Mouse (Mus musculus): ENCODE data around the gene Mfsd4b3. TPM values are rescaled to one million over a fixed set of nuclear protein-coding genes. Genes with fewer than 3 reads are reported as not detected.
"Not testable (repeated sequence)": the region's sequence is repeated elsewhere in the genome, so short reads cannot be mapped to it uniquely, and the experiment has no call there.

Gene Mfsd4b3
- total RNA-seq (2021): 7.6 and 8.1 TPM in 2 replicates
- long read RNA-seq, transcript Mfsd4b3-201 (4 exons, 1,787 nt): major isoform, 13 of 22 reads
- long read RNA-seq, partial matches to known transcripts: 1 of 22 reads
- long read RNA-seq, other reads (novel, unspliced or antisense): 8 of 22 reads

DNA sequence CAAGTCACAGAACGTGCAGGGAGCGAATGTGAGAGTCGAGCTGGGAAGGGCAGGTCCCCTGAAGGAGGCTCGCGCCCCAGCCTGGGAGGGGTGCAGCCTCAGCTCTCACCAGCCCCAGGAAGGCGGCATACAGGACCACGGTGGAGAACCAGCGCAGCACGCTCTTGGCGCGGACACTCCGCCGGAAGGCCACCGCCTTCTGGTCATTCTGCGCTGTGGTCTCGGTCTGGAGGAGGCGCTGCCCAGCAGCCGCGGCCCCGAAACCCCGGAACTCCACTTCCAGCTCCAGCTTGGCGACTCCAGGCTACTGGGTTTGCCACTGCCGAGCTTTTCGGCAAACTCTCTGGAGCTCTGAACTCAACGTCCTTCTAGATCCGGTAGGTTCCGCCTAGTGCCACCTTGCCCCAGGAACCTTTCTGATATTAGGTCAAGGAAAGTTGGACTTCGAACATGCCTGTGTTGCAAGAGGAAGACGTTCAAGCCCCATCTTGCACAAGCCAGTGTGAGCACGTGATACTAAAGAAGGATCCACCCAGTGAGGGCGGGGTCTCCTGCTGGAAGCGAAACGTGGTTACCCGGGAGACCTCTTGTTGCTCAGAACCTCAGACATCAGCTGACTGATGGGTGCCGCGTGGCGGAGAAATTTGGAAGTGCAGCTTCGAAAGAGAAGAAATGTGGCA, at the start of gene Mfsd4b3:
Gene Mfsd4b3 (minus strand): TSS at position 393 of the 680 bp plus-strand sequence.
- DNase-seq: peak; percentile 89

DNA sequence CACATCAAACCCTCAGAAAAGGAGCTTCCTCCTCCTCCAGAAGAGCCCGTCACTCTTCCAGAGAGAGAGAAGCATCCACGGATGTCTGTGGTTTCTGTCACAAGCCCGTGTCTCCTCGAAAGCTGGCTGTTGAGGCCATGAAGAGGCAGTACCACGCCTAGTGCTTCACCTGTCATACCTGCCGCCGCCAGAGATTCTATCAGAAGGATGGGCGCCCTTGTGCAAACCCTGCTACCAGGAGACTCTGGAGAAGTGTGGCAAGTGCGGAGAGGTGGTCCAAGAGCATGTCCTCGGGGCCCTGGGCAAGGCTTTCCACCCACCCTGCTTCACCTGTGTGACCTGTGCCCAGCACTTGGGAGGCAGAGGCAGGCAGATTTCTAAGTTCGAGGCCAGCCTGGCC, 49.6 kb upstream of the Mfsd4b3 start:
- no peak for DNase-seq

DNA sequence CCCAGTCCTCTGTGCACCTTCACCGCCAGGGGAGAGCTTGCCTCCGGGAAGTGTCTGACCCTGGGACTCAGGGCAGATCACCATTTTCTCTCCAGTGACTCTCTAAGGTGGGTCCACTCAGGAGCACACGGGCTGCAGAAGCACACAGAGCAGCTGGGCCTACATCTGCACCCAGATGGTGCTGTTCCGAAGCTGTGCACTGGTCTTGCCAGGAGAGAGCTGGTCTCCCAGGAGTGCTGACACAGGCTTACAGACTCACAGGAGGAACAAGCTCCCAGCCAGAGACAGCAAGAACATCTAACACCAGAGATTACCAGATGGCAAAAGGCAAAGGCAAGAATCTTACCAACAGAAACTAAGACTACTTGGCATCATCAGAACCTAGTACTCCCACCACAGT, 48.9 kb upstream of the Mfsd4b3 start:
- not testable (repeated sequence) for DNase-seq

DNA sequence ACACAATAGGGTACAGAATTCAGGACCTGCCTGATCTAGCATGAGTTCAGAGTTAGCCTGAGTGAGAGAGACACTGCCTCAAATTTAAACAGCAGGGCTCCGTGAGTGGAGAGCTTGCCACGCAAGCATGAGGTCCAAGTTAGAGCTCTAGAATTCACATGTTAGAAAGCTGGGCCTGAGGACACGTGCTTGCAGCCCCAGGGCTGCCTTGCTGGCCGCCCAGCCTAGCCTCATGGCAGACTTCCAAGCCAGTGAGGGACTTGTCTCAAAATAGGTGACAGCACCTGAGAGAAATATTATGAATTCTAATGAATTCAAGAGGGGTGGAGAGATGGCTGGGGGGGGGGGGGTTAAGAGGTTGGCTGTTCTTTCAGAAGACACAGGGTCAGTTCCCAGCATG, 48.0 kb upstream of the Mfsd4b3 start:
- DNase-seq: no peak

DNA sequence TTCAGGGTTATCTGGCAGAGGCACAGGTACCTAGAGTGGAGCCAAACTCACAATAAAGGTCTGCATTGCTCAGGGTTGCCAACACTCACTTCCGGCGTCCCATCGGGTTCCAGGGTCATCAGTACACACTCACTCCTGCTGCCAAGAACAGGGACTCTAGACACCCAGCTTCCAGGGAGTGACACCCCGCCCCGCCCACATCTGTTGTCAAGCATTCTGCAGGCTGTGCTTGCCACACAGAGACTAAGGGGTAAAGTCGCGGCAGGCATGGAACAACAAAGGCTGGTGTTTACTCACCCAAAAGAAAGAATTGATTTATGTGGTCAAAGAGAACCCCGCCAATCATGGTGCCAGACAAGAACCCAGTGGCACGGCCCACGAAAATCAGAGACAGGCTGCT, 47.0 kb upstream of the Mfsd4b3 start:
- no peak for DNase-seq

DNA sequence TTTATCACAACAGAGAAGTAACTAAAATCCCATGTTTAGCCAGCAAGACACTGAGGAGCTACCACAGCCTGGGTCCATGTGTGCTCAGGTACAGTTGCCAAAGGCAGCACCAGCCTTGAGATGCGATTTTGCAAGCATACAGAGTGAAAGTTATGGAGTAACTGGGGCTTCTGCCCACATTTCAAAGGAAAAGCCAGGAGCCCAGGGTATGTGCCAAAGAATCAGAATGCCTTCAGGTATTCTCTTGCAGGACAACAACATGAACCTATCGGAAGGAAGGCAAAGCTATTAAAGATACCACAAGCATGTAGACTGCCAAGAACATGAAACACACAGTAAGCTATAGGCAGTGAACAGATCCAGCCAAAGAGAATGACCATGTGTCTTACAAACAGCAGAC, 40.8 kb upstream of the Mfsd4b3 start:
- DNase-seq: no peak

DNA sequence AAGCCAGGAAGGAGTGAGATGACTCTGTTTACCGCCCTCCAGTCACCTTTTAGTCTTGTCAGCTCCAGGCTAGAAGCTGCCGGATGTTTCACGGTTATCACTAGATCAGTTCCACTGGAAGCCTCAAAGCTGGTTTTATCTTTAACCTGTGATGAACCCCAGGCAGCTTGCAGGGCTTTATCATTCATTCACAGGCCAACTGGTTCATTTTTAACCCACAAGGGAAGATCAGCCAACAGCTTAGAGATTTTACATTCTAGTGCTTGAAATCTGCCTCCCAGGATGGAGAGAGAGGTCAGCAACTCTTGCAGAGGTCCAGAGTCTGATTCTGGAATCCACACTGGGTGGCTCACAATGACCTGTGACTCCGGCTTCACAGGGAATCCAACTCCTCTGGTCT, 31.2 kb upstream of the Mfsd4b3 start:
- DNase-seq: no peak

DNA sequence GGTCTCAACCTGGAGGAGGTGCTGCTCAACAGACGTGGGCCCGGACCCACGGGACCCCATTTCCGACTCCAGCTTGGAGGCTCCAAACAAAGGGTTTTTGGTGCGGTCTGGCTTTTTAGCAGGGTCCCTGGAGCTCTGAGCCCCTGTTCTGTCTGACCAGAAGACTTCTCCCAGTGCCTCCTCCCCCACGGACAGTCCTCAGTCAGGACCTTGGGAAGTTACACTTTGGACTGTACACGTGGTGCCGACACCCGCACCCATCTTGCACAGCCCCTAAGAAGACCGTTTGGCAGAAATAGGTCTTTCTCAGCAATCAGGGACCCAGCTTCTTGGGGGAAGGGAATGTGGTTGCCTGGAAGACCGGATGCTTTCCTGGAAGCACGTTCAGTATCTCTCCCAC, 26.5 kb upstream of the Mfsd4b3 start, which contains the start of gene Mfsd4b5:
Gene Mfsd4b5 (minus strand): TSS at position 181 of the 400 bp plus-strand sequence.
- no peak for DNase-seq

DNA sequence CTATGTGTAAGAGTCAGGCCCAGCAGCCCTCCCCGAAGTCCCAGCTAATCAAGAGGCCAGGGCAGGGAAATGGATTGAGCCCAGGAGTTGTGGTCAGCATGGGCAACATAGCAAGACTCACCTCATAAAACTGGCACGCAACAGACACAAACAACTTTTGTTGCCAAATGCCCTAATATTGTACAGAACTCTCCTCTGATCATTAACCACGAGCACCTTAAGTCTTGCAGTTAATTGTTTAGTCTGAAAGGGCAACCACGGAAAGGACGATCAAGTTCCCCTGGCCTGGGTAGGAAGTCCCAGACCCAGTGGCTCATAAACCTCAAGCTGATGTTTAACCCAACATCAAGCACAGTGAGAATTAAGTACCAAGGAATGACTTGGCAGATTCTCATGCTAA, 22.7 kb upstream of the Mfsd4b3 start:
- DNase-seq: no peak

DNA sequence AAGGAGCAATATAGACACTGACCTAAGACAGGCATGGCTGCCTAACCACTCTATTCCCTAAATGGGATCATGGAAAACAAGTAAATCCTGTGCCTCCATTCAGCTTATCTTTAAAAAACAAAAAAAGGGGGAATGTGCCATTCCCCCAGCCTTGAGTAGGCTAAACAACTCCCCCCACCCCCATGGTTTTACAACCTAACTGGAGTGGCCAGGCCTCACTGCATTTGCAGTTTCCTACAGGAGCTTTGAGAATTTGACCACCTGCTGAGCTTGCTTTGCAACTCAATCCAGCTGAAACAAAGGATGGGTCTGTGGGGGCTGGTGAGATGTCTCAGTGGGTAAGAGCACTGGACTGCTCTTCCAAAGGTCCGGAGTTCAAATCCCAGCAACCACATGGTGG, 18.3 kb upstream of the Mfsd4b3 start:
- no peak for DNase-seq

DNA sequence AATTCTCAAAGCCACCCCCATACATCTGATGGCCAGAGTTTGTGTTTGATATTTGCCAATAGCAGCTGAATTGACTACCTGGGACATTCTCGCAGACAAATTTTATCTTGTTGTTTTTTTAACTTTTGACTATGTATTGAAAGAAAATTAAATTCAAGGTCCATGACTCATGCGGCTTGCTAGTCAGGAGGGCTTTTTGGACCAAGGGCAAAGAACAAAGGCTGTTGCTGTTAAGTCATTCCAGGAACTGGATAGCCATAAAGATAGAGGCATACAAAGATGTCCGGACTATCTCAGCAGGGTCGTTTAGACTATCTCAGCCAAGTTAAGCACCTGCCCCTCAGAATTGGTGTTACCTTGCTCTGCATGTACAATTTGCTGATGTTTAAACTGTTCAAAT, 17.4 kb upstream of the Mfsd4b3 start:
- no peak for DNase-seq

DNA sequence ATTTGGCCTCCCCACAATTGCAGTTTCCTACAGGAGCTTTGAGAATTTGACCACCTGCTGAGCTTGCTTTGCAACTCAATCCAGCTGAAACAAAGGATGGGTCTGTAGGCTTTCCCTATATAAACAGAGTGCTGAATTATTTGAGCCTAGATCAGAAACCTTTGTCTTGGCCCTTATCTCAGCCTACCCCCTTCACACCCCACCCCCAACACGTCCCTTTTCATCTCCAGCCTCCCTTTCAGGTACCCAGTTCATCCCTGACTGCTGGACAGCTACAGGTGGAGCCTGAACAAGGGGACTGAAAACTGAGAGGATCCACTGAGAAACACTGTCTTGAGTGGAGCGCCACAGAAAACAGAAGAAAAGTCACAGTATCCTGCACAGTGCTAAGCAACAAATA, 15.8 kb upstream of the Mfsd4b3 start:
- DNase-seq: no peak

DNA sequence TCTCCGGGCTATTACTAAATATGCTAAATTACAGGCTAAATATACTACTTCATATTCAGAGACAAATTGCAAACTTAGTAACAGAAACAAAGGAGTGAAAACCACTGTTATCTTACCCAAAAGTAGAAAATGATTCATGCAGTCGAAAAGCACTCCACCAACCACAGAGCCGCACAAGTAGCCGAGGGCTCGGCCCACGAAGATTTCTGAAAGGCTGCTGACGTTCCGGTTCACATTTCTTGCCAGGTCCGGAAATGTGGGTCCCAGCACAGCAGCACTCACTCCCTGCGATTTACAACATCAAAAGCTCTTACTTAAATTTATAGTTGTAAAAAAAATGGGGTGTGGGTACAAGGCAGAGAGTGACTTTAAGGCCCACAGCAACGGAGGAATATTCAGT, 15.0 kb upstream of the Mfsd4b3 start:
- no peak for DNase-seq

DNA sequence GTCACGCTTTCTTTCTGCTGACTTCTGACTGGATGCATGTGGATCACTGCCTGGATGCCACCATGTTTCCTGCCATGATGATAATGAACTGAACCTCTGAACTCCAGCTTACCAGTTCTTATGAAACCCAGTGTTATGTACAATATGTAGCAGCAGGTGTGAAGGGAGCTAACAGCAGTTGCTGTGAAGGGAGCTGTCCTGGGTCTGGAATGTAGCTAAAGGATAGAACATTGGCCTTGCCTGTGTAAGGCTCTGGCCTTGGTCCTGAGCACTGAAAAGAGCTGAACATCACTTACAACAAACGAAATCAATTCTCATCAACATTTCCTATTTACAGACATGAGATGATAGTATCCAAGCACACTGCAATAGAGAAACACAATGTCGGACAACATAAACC, 7.6 kb upstream of the Mfsd4b3 start:
- no peak for DNase-seq

DNA sequence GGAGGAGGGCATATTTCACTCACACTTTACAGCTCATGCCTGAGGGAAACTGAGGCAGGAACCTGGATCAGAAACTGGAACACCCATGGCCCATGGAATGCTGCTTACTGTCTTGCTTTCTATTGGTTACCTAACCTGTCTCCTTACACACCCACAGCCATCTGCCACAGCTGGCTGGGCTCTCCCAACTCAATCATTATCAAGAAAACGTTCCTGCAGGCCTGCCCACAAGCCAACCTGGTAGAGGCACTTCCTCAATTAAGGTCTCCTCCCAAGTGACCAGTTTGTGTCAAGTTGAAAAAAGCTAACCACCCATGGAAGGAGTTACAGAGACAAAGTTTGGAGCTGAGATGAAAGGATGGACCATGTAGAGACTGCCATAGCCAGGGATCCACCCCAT, 2.0 kb upstream of the Mfsd4b3 start:
- DNase-seq: no peak

DNA sequence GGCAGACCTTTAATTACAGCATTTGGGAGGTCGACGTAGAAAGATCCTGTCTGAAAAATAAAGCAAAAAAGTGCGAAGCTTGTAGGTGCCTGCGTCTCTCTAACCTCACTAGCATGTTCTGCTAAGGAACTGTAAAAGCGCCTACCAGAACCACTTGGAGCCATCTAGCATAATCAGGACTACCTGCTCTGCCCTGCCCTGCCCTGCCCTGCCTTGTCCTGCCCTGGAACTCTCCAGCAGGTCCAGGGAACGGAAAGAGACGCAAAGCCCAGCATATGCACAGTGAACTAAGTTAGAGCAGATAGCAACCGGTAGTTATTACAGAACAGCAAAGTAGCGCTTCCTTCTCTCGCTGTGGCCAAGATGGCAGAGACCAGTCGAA, 479 bp upstream of the Mfsd4b3 start:
- no peak for DNase-seq

DNA sequence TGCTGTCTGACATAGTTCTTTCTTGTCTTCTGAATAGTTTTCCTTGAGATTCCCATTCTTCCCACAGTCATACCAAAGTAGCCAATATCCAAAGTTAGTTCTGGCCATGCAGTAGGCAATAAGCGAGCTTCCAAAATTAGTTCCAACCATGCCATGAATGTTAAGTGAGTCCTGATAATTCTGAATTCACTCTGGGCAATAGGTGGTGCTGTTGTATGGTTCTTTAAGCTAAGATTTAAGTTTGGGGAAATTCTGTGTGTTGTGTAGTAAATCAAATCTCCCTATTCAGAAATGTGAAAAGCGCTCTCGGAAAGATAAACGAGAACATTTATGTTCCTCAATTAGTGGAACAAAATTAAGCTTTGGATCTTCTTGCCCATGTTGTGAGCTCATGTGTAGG, 1.7 kb downstream of the Mfsd4b3 start:
- no peak for DNase-seq

DNA sequence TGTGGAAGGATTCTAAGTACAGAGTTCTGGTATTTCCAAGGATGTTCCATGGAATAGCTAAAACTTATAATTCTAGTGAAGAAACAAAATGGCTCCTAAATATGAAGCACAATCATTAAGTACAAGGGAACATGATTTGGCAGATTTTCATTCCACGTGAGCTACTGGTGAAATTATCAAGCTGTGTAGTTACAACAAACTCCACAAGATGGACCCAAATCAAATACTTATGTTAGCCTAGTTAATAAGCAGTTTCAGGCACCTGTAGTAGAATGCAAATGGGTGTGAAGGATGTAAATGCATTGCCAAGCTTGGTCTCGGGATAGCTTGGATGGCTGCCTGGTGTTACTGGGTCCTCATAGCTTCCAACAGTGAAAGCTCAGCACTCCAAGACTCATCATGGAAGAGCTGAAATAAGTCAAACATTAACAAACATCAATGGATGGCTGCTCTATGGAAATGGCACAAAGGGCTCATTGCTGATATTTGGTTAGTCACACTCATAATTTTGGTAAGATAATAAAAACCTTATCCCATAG, 3.5 kb downstream of the Mfsd4b3 start:
- DNase-seq: no peak

DNA sequence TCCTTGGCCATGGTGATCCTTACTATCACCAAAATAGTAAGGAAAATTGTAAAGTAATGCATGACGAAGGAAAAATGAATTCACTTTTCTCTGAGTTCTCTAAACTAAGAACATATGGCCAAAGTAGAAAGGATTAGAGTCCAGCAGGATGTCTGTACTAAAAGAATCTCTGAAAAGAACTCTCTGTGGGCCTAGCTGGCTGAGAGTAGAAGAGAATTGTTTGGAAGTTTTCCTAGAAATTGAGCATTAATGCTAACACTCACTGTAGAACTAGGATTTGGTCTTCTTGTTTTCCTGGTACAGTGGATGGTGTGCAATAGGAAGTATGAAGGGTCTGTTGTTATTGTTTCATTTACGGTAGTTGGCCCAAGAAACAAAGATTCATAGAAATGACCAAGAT, 4.8 kb downstream of the Mfsd4b3 start:
- DNase-seq: no peak

DNA sequence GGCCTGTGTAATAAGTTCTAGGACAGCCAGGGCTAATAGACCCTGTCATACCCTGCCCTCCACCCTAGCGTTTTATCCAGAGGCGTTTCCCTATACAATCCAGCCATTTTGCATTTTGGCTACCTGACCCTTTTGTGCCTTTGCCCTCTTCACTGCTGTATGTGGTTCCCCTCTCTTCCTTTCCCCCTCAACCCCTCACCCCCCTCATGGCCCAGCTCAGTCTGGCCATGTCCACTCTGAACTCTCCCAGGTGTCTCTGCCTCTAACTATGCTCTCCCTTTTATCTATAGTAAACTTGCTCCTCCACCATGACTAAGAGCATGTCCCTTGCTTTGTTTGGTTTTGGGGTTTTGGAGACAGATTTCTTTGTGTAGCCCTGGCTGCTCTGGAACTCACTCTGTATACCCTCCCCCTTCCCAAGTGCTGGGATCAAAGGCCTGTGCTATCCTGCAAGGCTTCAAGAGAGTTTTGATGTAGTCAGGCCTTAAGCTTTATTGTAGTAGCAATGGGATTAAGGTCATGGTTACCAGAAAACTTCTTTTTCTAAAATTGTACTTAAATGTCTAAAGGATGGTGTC, 10.5 kb downstream of the Mfsd4b3 start:
- DNase-seq: no peak

DNA sequence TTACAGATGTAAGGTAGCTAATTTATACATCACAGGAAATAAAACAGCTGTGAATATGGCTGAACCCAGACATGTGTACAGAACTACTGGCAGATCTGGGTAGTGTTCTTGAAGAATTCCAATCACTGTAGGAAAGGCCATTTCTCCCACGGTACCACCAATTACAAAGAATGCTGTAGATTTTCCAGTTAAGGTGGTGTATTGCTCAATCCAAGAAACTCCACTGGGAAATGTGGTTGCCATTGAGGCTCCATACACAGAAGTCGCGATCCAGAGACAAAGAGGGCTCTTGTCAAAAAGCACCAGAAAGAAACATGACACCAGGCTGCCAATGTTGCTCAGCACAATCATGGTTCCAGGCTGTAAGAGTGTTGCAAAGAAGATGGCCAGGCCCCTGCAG, 12.8 kb downstream of the Mfsd4b3 start:
- not testable (repeated sequence) for DNase-seq

DNA sequence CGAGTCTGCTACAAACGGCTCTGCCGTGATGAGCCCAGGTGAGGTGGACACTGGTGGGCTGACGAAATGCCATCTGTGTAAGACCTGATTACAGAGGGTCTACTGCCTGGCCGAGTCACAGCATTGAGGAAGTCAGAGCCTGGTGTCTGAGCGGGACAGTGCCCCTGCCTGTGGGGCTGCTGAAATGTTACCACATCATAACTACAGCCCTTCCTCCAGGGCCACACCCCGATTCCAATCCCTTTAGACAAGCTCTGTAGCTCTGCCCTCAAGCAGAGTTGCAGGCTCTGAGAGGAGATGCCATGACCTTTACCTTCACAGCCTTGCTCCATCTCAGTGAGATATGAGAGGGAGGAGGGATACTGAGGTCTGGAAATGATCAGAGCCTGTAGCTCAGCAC, 23.4 kb downstream of the Mfsd4b3 start:
- DNase-seq: no peak

DNA sequence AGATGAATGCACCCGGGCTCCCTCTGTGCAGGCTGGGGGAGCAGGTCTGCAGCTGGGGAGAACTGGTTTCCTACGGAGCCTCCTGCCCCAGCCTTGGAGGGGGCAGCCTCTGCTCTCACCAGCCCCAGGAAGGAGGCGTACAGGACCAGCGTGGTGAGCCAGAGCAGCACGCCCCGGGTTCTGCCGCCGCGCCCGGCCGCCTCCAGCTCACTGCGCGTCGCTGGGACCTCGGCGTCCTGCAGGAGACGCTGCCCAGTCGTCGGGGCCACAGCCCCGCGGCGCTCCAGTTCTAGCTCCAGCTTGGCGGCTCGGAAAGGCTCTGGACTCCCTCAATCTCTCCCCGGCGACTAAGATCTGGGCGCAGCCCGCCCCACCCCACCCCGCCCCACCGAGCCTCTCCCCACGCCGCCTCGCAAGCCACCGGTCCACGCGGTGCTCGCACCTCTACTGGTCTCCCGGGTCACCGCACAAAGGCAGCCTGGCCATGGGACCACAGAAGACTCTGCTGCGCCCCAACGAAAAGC, 33.3 kb downstream of the Mfsd4b3 start, which contains the start of gene Mfsd4b2:
Gene Mfsd4b2 (minus strand): TSS at position 308 of the 524 bp plus-strand sequence.
- peak; percentile 40 for DNase-seq

DNA sequence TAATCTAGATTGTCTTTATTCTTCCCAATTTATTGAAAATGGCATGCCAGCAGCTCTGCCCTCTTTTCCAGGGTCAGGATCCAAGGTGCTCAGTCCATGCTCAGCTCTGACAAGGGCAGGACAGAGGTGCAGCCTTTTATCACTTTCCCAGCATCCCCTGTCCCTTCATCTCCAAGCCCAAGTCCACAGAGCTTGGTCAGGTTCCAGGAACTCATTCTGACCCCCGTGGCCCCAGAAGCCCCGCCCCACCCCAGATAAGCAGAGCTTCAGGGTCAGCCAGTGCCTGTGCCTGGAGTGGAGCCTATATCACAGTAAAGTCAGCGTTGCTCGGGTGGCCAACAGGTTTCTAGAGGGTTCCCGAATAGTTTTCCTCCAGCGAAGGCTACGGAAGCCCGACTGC, 35.4 kb downstream of the Mfsd4b3 start:
- not testable (repeated sequence) for DNase-seq
